Mouse (Mus musculus): ENCODE measurements around the gene Cldn34c3. TPM values are rescaled to one million over a fixed set of nuclear protein-coding genes. Genes with fewer than 3 reads are reported as not detected.
"Not testable (repeated sequence)": the region's sequence is repeated elsewhere in the genome, so short reads cannot be mapped to it uniquely, and the experiment has no call there.

Cldn34c3 gene
- not detected in 3 replicates for total RNA-seq (2017)

DNA sequence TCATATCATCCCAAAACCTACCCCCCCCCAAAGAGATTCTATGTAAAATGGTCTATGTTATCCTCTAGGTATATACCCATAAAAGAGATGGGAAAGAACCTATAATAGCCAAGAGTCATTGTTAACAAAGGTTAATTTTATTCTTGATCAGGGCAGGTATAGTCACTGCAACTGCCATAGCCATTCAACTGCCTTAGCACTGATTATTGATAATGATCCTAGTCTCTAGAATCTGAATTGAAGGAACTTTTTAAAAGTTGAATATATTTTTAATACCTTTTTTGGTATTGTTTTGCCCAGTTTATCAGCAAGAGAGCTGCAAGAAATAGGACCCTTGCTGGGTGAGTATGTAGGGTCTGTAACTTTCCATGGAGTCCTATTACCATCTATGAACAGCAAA is at the start of gene Cldn34c3:
Gene Cldn34c3 (plus strand): TSS at position 301 of the 400 bp plus-strand sequence.
- ATAC-seq (replicated peaks; ENCODE audit: insufficient number of reproducible peaks, low FRiP score, low TSS enrichment, poor library complexity, severe bottlenecking), result not testable (repeated sequence)

Other genes starting within 250 kb of the Cldn34c3 start
- gene Cldn34c2, start 212.0 kb upstream of the Cldn34c3 start, total RNA-seq (2017), result not detected in 3 replicates
- gene Gm17467, start 88.9 kb upstream of the Cldn34c3 start, total RNA-seq (2017), result not detected in 3 replicates